Mouse (Mus musculus) hindbrain, embryonic 15.5 days (tissue): ENCODE measurements around the gene Drc3. TPM values are rescaled to one million over a fixed set of nuclear protein-coding genes. Genes with fewer than 3 reads are reported as not detected.
"Not testable (repeated sequence)": the region's sequence is repeated elsewhere in the genome, so short reads cannot be mapped to it uniquely, and the experiment has no call there.

Experiments
- ATAC-seq: fragments of 200-750 bp; cut with Nextera tagmentation; 2 replicates; pipeline ENCODE4 v1.8.0; 2017; ENCODE audit warnings: low read depth, moderate number of reproducible peaks, moderate TSS enrichment; ENCODE audit not compliant: low FRiP score
- H3K27ac ChIP-seq: fragments of 300-500 bp; sonication (generic); replicated peaks from 2 replicates; pipeline ENCODE4 v1.5.1; 2015; ENCODE audit warnings: mild to moderate bottlenecking, inconsistent platforms
- H3K27me3 ChIP-seq: fragments of 300-500 bp; sonication (generic); 2 replicates; pipeline ENCODE4 v1.6.1; 2015; ENCODE audit warnings: control low read depth, inconsistent platforms
- H3K36me3 ChIP-seq: fragments of 300-500 bp; sonication (generic); 2 replicates; pipeline ENCODE4 v1.6.1; 2015; ENCODE audit warnings: control low read depth, inconsistent platforms
- H3K4me1 ChIP-seq: fragments of 300-500 bp; sonication (generic); replicated peaks from 2 replicates; pipeline ENCODE4 v1.6.1; 2015; ENCODE audit warnings: control low read depth, inconsistent platforms
- H3K4me2 ChIP-seq: fragments of 300-500 bp; sonication (generic); 2 replicates; pipeline ENCODE4 v1.6.1; 2015; ENCODE audit warnings: moderate library complexity, mild to moderate bottlenecking, inconsistent platforms
- H3K4me3 ChIP-seq: fragments of 300-500 bp; sonication (generic); 2 replicates; pipeline ENCODE4 v1.5.1; 2015; ENCODE audit warnings: mild to moderate bottlenecking, inconsistent platforms
- H3K9ac ChIP-seq: fragments of 300-500 bp; sonication (generic); 2 replicates; pipeline ENCODE4 v1.6.1; 2015; ENCODE audit warnings: inconsistent platforms
- H3K9me3 ChIP-seq: fragments of 300-500 bp; sonication (generic); 2 replicates; pipeline ENCODE4 v1.6.1; 2016; ENCODE audit warnings: control low read depth, inconsistent platforms
- WGBS: fragments of 180-500 bp; shearing (Covaris S2); methylation state at CpG from one replicate; pipeline ENCODE4 v1.1.7; 2015; 5-methylcytosine and 5-hydroxymethylcytosine counted together
- polyA plus RNA-seq: library from polyadenylated mRNA; unstranded; fragments of >200 nt; fragmentation: Nextera tagmentation; extraction: Ambion mirVana; gene quantifications from 2 replicates; pipeline ENCODE4 v1.2.1, GENCODE M21; 2015

Drc3 gene
- polyA plus RNA-seq, 1 experiment from 2014 or later = 7.1 TPM

DNA sequence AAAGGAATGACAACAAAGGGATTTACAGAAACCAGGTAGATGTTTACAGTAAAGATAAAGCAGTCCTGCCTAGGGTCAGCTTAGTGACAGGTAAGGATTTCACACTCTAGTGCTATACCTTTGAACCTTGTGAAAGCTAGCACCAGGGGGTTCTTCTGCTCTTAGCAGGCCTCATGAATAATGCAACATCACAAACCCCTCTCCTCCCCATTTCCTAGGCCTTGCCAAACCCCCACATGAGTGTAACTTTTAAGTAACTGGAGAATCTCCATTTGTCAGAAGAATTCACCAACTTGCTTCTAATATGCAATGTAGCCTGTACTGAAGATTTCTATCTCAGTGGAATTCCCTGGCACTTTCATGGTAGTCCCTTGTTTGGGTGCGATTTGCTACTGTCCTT, 86.5 kb downstream of the Drc3 start:
- not testable (repeated sequence) for H3K4me3 ChIP-seq, H3K27ac ChIP-seq, H3K9me3 ChIP-seq, H3K4me2 ChIP-seq, H3K4me1 ChIP-seq, ATAC-seq, H3K27me3 ChIP-seq, H3K9ac ChIP-seq
- H3K36me3 ChIP-seq = peaks cover 68% of the 10 kb centered on the region
- 17% methylated on average over 1 of the region's 1 CpGs for WGBS

DNA sequence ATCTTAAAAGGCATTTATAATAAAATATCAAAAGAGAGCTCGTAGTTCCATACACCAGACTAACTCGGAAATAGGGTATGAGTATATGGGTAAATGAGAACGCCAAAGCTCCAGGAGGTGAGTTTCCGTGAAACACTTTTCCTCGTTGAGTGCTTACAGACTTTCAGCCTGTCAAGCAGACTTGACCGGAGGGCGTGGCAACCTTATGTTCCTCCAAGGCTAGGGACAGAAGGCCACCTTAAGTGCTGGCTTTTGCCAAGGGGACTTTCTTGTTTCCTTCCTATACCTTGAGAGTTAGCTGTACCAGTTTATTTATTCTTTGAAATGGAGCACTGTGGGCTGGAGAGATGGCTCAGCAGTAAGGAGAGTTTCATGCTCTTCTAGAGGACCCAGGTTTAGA, 87.0 kb downstream of the Drc3 start:
- H3K4me3 ChIP-seq = no peak overlapping the region
- H3K9me3 ChIP-seq = no peaks in the 10 kb centered on the region
- H3K4me2 ChIP-seq = no peak overlapping the region
- H3K9ac ChIP-seq = no peak overlapping the region
- H3K27ac ChIP-seq = no peak overlapping the region
- WGBS = 44% methylated on average over 7 of the region's 7 CpGs
- H3K27me3 ChIP-seq = no peaks in the 10 kb centered on the region
- no peak for ATAC-seq
- H3K4me1 ChIP-seq = no peaks in the 10 kb centered on the region
- peaks cover 62% of the 10 kb centered on the region for H3K36me3 ChIP-seq

DNA sequence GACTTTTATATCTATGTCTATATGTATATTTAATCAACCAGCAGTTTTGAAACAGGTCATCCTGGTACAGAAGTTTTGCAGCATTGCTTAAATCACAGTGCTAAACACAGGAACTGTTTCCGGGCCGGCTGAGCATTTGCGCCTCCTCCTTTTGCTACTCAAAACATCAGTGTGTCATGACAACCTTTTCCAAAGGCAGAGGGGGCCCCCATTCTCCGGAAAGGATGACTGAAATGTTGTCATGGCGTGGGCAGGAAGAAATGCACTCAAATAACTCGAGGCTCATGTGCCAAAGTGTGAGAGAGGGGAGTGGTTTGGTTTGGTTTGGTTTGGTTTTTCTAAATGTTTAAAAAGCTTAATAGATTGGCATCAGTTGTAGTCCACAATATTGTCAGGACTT, 89.8 kb downstream of the Drc3 start:
- H3K36me3 ChIP-seq = peaks cover 47% of the 10 kb centered on the region

More for the DNA sequence above, 89.8 kb downstream of the Drc3 start:
- H3K27me3 ChIP-seq = no peaks in the 10 kb centered on the region
- 89% methylated on average over 6 of the region's 6 CpGs for WGBS
- H3K4me2 ChIP-seq = no peak overlapping the region
- ATAC-seq = no peak
- no peaks in the 10 kb centered on the region for H3K4me1 ChIP-seq
- no peak overlapping the region for H3K4me3 ChIP-seq
- no peak overlapping the region for H3K9ac ChIP-seq
- no peaks in the 10 kb centered on the region for H3K9me3 ChIP-seq
- no peak overlapping the region for H3K27ac ChIP-seq

Other genes with a start within 250 kb of the Drc3 start
- 32.5 and 33.2 TPM in 2 replicates for gene Rai1, start 248.3 kb upstream of the Drc3 start, polyA plus RNA-seq
- gene Srebf1, start 130.7 kb upstream of the Drc3 start, polyA plus RNA-seq = 47.7 and 50.9 TPM in 2 replicates
- gene Tom1l2, start 424 bp upstream of the Drc3 start, polyA plus RNA-seq = 65.4 and 71.4 TPM in 2 replicates
- 24.1 and 25.2 TPM in 2 replicates for gene Gid4, start 63.8 kb downstream of the Drc3 start, polyA plus RNA-seq
- gene Atpaf2, start 65.1 kb downstream of the Drc3 start, polyA plus RNA-seq = 41.1 and 41.4 TPM in 2 replicates
- gene Drg2, start 101.3 kb downstream of the Drc3 start, polyA plus RNA-seq = 95.5 and 99.9 TPM in 2 replicates
- 0.19 and 0.22 TPM in 2 replicates for gene Myo15, start 116.0 kb downstream of the Drc3 start, polyA plus RNA-seq
- gene Alkbh5, start 183.1 kb downstream of the Drc3 start, polyA plus RNA-seq = 22.1 and 23.4 TPM in 2 replicates